Mouse (Mus musculus) stomach, postnatal 0 days (tissue): Measurements from ENCODE around the gene Ugt1a5. TPM values are rescaled to one million over a fixed set of nuclear protein-coding genes. Genes with fewer than 3 reads are reported as not detected.
A peak's percentile ranks its signal among the peaks of the same experiment; 100 is the strongest.

Source experiments
- ATAC-seq: fragments of 200-750 bp; cut with Nextera tagmentation; 2 replicates; pipeline ENCODE4 v1.8.0; 2017; ENCODE audit not compliant: low FRiP score, low TSS enrichment
- DNase-seq: peaks from one replicate; pipeline ENCODE4 v3.0.0-alpha.2; 2016; ENCODE audit warnings: low spot score
- H3K27ac ChIP-seq: fragments of 300-500 bp; sonication (generic); replicated peaks from 2 replicates; pipeline ENCODE4 v1.5.1; 2014; ENCODE audit warnings: mild to moderate bottlenecking, control low read depth
- H3K27me3 ChIP-seq: fragments of 300-500 bp; sonication (generic); 2 replicates; pipeline ENCODE4 v1.6.1; 2014; ENCODE audit warnings: low read length; ENCODE audit not compliant: control insufficient read depth, insufficient read depth
- H3K36me3 ChIP-seq: fragments of 300-500 bp; sonication (generic); 2 replicates; pipeline ENCODE4 v1.6.1; 2014; ENCODE audit warnings: low read length, mixed read lengths; ENCODE audit not compliant: control insufficient read depth, insufficient read depth
- H3K4me1 ChIP-seq: fragments of 300-500 bp; sonication (generic); replicated peaks from 2 replicates; pipeline ENCODE4 v1.6.1; 2014; ENCODE audit warnings: antibody characterized with exemption; ENCODE audit not compliant: control insufficient read depth, insufficient read depth
- H3K4me2 ChIP-seq: fragments of 300-500 bp; sonication (generic); replicated peaks from 2 replicates; pipeline ENCODE4 v1.6.1; 2014; ENCODE audit warnings: low read depth, mild to moderate bottlenecking, control low read depth, moderate library complexity
- H3K4me3 ChIP-seq: fragments of 300-500 bp; sonication (generic); 2 replicates; pipeline ENCODE4 v1.5.1; 2014; ENCODE audit warnings: low read depth, low read length, control low read depth
- H3K9ac ChIP-seq: fragments of 300-500 bp; sonication (generic); 2 replicates; pipeline ENCODE4 v1.6.1; 2014; ENCODE audit warnings: mild to moderate bottlenecking, low read length, control low read depth, mixed read lengths
- H3K9me3 ChIP-seq: fragments of 300-500 bp; sonication (generic); 2 replicates; pipeline ENCODE4 v1.6.1; 2016; ENCODE audit warnings: low read length; ENCODE audit not compliant: control insufficient read depth
- CTCF ChIP-seq: IDR thresholded peaks from 2 replicates; pipeline ENCODE4 v1.5.1; 2016; ENCODE audit warnings: antibody characterized with exemption, low read depth, mild to moderate bottlenecking, moderate library complexity
- EP300 ChIP-seq: optimal IDR thresholded peaks from 2 replicates; pipeline ENCODE3; 2016; ENCODE audit warnings: antibody characterized with exemption
- WGBS: fragments of 180-500 bp; shearing (Covaris S2); extraction: QIAGEN DNeasy Blood & Tissue Kit; methylation state at CpG from one replicate; pipeline ENCODE4 v1.1.7; 2014; 5-methylcytosine and 5-hydroxymethylcytosine counted together
- polyA plus RNA-seq: library from polyadenylated mRNA; unstranded; fragments of >200 nt; fragmentation: Nextera tagmentation; extraction: Ambion mirVana; gene quantifications from 2 replicates; pipeline ENCODE4 v1.2.1, GENCODE M21; 2015

Ugt1a5 gene
- polyA plus RNA-seq, 1 experiment from 2014 or later, result not detected

DNA sequence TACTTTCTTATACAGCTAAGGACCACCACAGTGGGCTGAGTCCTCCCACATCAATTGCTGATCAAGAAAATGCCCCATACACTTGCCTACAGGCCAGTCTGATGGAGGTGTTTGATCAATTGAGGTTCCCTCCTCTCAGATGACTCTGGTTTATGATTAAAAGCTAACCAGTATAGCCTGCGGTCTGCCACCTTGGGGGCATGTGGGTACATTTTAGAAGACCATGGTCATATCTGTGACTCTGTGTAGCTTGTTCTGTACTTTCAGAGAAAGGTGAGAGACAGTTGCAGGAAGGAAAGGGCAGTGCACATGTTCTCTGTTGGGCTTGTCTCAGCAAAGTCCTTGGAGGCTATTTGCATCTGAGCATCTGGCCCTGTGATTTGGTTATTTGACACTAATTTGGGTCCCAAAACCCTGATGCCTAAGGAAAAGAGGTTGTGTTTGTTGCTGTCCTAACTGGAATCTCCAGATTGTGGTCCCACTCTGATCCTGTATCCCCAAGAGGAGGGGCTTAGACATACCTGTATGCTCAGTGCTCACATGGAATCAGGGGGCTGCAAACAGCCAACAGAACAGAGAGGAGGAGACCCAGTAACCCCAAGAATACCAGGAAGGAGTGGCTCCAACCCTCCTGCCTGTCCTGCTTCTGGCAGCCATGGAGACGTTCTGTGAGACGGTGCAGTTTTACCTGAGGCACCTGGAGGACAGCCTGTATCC lies 67.0 kb downstream of the Ugt1a5 start:
- Histone ChIP-seq H3K9ac (no peak overlapping the region), H3K4me2 (no peak overlapping the region), H3K36me3 (no peaks in the 10 kb centered on the region), H3K4me1 (no peaks in the 10 kb centered on the region), H3K4me3 (no peak overlapping the region), H3K9me3 (peaks cover 51% of the 10 kb centered on the region), H3K27me3 (no peaks in the 10 kb centered on the region), H3K27ac (no peak overlapping the region)
- TF ChIP-seq CTCF (no peak), EP300 (no peak)
- no peak for ATAC-seq
- 54% methylated on average over 3 of the region's 3 CpGs for WGBS
- peak; percentile 30 for DNase-seq

DNA sequence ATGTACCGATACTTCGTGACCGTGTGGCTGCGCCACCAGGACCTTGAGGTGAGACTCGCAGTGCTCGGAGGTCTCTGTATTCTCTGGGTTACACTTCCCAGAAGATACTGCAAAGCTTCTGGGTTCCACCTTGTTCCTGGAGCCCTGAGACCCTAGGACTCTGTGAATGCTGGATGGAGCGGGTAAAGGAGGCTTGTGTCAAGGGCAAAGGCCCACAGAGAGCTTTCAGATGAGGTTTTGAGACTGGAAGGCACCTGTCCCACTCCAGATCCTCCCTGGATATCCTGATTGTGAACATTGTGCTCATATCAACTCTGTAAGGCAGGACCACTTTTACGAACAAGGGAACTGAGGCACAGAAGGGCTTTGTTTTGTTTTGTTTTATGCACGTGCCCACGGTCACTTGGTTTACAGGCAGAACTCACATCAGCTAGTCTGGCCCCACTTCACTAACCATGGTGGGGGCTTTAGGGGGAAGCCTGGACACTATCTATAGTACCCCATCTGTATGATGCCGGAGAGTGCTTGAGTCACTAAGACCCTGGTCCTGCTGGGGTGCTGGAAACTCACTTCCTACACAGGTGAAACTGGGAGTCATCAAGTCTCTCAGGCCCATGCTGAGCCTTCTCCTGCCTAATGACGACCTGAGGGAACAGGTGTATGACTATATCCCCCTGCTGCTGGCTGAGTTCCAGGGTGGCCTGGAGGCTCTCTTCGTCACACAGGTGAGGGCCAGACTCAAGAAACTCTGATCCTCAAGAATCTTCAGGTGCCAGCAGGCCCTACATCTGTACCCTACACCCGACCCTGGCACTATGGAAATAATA lies 67.8 kb downstream of the Ugt1a5 start:
- Histone ChIP-seq H3K4me1 (no peaks in the 10 kb centered on the region), H3K4me2 (no peak overlapping the region), H3K27ac (no peak overlapping the region), H3K9ac (no peak overlapping the region), H3K36me3 (no peaks in the 10 kb centered on the region), H3K9me3 (peaks cover 59% of the 10 kb centered on the region), H3K27me3 (no peaks in the 10 kb centered on the region), H3K4me3 (no peak overlapping the region)
- WGBS, result 65% methylated on average over 14 of the region's 14 CpGs
- ATAC-seq, result no peak
- DNase-seq, result peak; percentile 28
- no peak for TF ChIP-seq CTCF
- TF ChIP-seq EP300, result no peak

DNA sequence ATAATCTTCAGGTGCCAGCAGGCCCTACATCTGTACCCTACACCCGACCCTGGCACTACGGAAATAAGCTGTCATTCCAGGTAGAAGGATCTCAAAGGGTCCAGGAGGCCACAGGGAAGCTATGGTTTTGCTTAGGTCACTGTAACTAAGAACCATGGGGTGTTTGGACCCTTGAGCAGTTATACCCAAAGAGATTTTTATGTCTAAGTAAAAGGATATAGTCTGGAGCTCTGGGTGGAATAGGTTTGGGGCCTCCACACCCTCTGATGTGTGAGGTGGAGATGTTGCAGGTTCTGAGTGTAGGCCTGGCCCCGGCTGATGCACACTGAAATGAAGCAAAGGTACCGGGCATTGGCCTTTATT lies 68.4 kb downstream of the Ugt1a5 start:
- no peaks in the 10 kb centered on the region for H3K4me1 ChIP-seq
- no peak overlapping the region for H3K9ac ChIP-seq
- ATAC-seq (no peak), DNase-seq (no peak)
- no peak overlapping the region for H3K27ac ChIP-seq
- no peak overlapping the region for H3K4me3 ChIP-seq
- TF ChIP-seq CTCF (no peak), EP300 (no peak)
- no peaks in the 10 kb centered on the region for H3K36me3 ChIP-seq
- peaks cover 64% of the 10 kb centered on the region for H3K9me3 ChIP-seq
- WGBS, result 59% methylated on average over 4 of the region's 4 CpGs
- H3K4me2 ChIP-seq, result no peak overlapping the region
- H3K27me3 ChIP-seq, result no peaks in the 10 kb centered on the region; the same call in 1 of the 2 replicates

DNA sequence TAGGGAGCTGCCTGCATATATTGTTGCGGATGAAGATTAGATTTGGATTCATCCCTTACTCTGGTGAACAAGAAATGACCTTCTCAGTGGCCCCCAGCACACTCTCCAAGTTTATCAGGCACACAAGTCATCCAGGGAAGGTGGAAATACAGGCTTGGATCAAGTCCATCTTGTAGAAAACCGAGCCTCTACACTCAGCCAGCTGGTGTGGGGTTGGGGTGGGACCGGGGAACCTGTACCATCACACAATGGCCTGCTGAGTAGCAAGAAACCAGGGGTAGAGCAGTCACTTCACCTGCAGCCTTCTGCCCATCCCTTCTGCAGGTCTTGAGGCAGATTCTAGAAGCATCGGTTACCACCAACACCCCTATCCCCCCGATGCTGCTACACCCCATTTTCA lies 68.8 kb downstream of the Ugt1a5 start:
- 40% methylated on average over 5 of the region's 5 CpGs for WGBS
- peaks cover 64% of the 10 kb centered on the region for H3K9me3 ChIP-seq
- H3K9ac ChIP-seq, result no peak overlapping the region
- TF ChIP-seq CTCF (no peak), EP300 (no peak)
- H3K4me1 ChIP-seq, result no peaks in the 10 kb centered on the region
- no peak overlapping the region for H3K4me3 ChIP-seq
- no peak for ATAC-seq
- no peaks in the 10 kb centered on the region; the same call in 1 of the 2 replicates for H3K27me3 ChIP-seq
- no peak for DNase-seq
- H3K4me2 ChIP-seq, result no peak overlapping the region
- H3K27ac ChIP-seq, result no peak overlapping the region
- no peaks in the 10 kb centered on the region for H3K36me3 ChIP-seq

DNA sequence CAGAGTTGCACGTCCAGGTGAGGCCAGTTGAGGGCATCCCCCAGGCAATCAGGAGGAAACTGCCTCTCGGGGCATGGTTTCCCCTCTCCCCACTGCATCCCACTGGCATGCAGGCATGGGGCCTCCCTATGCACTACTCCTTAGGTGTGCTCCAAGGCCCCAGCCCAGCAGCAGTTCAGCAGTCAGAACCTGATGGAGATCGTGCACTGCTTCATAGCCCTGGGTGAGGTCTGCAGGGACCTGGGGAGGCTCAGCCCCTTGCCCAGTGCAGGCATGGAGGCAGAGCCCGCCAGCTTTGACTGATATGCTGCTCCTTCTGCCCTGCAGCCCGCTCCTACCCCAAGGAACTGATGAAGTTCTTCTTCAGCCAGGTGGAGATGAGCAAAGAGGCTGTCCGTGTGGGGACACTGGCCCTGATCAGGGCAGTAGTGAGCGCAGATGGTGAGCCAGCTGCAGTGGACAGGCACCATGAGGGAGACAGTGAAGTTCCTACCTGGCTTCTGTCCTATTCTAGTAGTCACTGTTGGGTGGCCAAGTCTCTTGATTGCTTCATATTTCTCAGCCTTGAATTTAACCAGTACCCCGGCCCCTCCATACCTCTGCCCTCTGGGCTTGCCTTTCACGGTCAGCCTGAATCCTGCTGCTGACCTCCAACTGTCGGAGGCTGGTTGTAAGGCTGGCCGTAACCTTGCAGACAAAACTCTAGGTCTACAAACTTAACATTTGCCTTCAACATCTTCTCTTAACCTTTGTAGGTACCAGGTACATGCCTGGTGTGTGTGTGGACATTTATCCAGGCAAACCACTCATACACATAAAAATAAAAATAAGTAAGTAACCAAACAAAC lies 69.5 kb downstream of the Ugt1a5 start:
- Histone ChIP-seq H3K4me2 (no peak overlapping the region), H3K9ac (no peak overlapping the region), H3K9me3 (peaks cover 66% of the 10 kb centered on the region), H3K27me3 (no peaks in the 10 kb centered on the region; the same call in 1 of the 2 replicates), H3K27ac (no peak overlapping the region), H3K36me3 (no peaks in the 10 kb centered on the region), H3K4me1 (no peaks in the 10 kb centered on the region), H3K4me3 (no peak overlapping the region)
- DNase-seq (no peak), ATAC-seq (no peak)
- 60% methylated on average over 11 of the region's 11 CpGs for WGBS
- TF ChIP-seq EP300 (no peak), CTCF (no peak)
